Mouse (Mus musculus) spleen, adult 12 weeks (tissue): Measurements from ENCODE around the gene Urb1.

Experiments
- DNase-seq: peaks from one replicate; pipeline ENCODE4 v3.0.0; 2022; ENCODE audit warnings: low spot score

The Urb1 gene

GRCm38 (mm10) chr16:90822981-90823380 is 12.8 kb upstream of the Urb1 start:
- no peak for DNase-seq

- DNase-seq = no peak
Observed at GRCm38 (mm10) chr16:90822284-90822935, 12.2 kb upstream of the Urb1 start.

- no peak for DNase-seq
Observed at GRCm38 (mm10) chr16:90821046-90821697, 11.0 kb upstream of the Urb1 start.

- DNase-seq = no peak
Observed at GRCm38 (mm10) chr16:90820326-90820725, 10.1 kb upstream of the Urb1 start.

GRCm38 (mm10) chr16:90812086-90812485 is 1.9 kb upstream of the Urb1 start:
- no peak for DNase-seq

- DNase-seq = no peak
Observed at GRCm38 (mm10) chr16:90810716-90811256, 573 bp upstream of the Urb1 start.

GRCm38 (mm10) chr16:90804466-90804865 is 5.7 kb downstream of the Urb1 start:
- no peak for DNase-seq

- DNase-seq = no peak
Observed at GRCm38 (mm10) chr16:90801928-90802327, 8.3 kb downstream of the Urb1 start.

- no peak for DNase-seq
Observed at GRCm38 (mm10) chr16:90801251-90801650, 9.0 kb downstream of the Urb1 start.

GRCm38 (mm10) chr16:90799840-90800239 is 10.4 kb downstream of the Urb1 start:
- no peak for DNase-seq

- DNase-seq = no peak
Observed at GRCm38 (mm10) chr16:90798848-90799247, 11.4 kb downstream of the Urb1 start.

GRCm38 (mm10) chr16:90798446-90798845 is 11.8 kb downstream of the Urb1 start:
- DNase-seq = no peak

- no peak for DNase-seq
Observed at GRCm38 (mm10) chr16:90794708-90795107, 15.5 kb downstream of the Urb1 start.

GRCm38 (mm10) chr16:90792500-90792899 is 17.7 kb downstream of the Urb1 start:
- DNase-seq = no peak

GRCm38 (mm10) chr16:90792066-90792465 is 18.1 kb downstream of the Urb1 start:
- DNase-seq = no peak

- DNase-seq = no peak
Observed at GRCm38 (mm10) chr16:90790946-90791345, 19.3 kb downstream of the Urb1 start.

GRCm38 (mm10) chr16:90788580-90788979 is 21.6 kb downstream of the Urb1 start:
- DNase-seq = no peak

GRCm38 (mm10) chr16:90785257-90785656 is 25.0 kb downstream of the Urb1 start:
- DNase-seq = no peak

- DNase-seq = no peak
Observed at GRCm38 (mm10) chr16:90783302-90783701, 26.9 kb downstream of the Urb1 start.

- no peak for DNase-seq
Observed at GRCm38 (mm10) chr16:90779783-90780182, 30.4 kb downstream of the Urb1 start.

- no peak for DNase-seq
Observed at GRCm38 (mm10) chr16:90775946-90776520, 34.2 kb downstream of the Urb1 start.

- no peak for DNase-seq
Observed at GRCm38 (mm10) chr16:90774646-90775045, 35.6 kb downstream of the Urb1 start.

GRCm38 (mm10) chr16:90774216-90774615 is 36.0 kb downstream of the Urb1 start:
- no peak for DNase-seq
